Mouse (Mus musculus) adipocyte (in vitro differentiated cells): ENCODE data around the gene Heg1.

Experiments used
- DNase-seq: peaks from one replicate; pipeline ENCODE4 v3.0.0-alpha.2; 2016; ENCODE audit warnings: low spot score

Heg1 gene

DNA sequence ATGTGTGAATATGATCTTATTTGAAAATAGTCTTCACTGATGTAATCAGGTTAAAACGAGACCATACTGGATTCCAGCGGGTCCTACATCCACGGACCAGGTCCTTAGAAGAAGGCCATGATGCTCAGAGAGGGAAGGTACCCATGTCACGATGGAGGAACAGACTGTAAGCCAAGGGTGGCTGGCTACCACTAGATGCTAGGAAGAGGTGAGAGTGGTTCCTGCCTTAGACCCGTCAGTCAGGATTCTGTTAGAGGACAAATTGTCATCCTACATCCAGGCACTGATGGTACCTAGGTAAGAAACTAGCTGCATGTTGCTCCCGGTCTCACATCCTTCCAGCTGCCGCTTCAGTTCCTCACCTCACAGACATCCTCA is 6.9 kb upstream of the Heg1 start:
- DNase-seq, result peak; percentile 28

DNA sequence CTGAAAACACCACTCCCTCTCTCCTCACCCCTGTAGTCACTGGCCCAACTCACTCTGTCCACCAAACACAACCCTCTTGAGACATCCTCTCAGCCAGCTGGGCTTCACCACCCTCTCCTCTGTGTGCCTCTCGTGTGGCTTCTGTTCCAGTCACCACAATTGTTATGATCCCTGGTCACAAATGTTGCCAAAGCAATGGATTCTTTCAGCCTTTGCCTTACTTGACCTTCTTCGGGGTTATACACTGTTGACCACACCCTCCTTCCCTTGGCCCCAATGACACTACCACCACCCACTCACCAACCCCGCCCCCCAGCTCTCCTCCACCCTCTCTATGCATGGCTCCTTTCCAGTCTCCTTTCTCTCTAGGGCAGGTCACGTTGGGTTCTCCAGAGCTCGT is 6.3 kb upstream of the Heg1 start:
- peak; percentile 97 for DNase-seq

DNA sequence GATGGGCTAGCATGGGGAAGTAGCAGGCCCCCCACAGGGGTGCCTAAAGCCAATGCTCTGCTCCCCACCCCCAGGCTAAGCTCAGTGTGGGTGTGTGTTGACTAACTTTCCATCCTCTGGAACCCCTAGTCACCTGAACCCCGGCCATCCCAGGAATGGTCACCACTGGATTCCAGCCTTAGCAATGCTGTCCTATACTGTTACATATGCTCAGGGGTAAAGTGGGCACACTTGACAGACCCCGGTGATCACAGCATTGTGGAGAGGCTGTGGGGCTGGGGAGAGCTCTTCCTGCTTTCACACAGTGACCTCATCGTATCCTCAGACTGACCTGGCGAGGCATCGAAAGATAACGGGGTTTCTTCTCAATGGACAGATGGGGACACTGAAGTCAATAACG is 3.9 kb upstream of the Heg1 start:
- no peak for DNase-seq

DNA sequence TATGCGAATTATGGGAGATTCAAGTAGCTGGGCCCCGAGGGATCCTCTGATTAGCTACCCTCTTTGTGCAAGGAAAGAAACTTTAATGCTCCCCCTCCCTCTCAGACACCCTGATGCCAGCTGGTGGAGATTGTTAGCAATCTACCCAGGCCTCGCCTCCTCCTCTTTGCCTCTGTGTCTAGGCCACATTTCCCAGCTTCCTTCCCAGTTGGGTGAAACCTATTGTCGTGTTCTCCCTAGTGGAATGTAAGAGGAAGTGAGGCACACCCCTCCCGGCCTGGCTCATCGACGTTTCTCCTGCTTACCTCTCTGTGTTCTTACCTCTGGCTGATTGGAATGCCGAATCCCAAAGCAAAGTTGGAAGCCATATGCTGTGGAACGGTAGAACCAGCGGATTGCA is 3.4 kb upstream of the Heg1 start:
- DNase-seq, result peak; percentile 30

DNA sequence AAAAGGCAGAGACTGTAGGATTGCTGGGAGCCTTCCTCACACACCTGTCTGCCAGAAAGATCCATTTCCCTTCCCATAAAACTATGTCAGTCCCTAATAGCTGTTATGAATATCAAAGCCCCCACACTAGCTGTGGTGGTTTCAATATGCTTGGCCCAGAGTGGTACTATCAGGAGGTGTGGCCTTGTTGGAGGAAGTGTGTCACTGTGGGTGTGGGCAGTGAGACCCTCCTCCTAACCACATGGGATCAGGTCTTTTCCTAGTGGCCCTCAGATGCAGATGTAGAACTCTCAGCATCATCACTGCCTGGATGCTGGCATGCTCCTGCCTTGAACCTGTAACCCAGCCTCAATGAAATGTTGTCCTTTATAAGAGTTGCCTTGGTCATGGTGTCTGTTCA is 2.5 kb upstream of the Heg1 start:
- no peak for DNase-seq

DNA sequence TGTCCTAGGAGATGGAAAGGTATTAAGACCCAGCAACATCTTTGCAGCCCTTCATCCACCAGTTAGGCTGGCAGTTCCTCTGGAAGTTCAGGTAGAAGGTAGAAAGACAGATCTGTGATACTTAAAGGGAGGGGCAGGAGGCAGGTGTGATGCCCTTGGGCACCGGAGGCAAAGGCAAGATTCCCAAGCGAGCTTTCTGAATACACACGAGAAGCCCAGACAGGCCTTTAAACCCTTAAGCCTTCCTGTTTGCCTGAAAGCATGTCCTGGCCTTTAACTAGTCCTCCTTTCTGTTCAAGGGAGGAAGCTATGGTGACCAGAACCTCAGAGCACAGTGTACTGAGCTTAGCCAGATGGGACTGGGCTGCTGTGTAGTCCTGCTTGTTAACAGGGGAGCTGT is 1.5 kb upstream of the Heg1 start:
- no peak for DNase-seq

DNA sequence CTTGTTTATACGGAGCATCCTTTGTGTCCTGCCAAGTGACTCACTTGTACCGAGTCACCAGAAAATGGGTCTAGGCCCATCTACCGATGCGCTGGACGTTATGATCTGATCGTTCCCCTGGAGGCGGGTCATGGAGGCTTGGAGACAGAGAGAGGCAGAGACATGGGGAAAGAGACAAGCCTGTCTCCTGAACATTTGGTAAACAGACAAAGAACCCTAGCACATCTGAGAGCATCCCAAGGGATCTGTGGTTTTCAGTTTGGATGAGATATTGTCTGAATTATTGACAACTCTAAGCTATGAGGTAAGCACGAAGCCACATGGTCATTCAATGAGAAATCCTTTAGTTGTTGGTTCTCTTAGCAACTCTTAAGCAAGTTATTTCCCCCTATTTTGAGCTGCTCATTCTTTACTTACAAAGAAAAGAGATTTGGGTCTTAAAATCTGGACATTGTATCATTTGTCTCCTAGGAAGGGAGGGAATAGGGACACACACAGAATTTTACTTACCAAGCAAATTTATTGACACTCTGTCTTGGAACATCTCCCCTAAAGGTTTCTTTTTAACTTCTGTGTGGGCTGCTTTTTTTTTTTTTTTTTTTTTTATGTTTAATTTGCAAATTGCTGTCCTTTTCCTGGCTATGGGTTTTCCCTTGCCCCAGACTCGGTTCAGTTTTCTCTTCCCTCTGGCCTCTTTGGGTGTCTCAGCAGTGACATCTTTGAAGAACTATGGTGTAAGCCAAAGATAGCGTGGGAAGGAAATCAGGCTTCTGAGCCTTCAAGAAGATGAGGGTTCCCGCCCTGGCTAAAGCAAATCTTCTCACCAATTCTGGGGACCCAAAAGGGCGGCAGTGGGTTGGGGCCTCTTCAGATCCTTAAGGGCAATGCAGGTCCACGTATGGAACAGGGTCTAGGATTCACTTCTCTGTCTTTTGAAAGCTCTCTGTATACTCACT is 686 bp upstream of the Heg1 start:
- DNase-seq, result peak; percentile 81

DNA sequence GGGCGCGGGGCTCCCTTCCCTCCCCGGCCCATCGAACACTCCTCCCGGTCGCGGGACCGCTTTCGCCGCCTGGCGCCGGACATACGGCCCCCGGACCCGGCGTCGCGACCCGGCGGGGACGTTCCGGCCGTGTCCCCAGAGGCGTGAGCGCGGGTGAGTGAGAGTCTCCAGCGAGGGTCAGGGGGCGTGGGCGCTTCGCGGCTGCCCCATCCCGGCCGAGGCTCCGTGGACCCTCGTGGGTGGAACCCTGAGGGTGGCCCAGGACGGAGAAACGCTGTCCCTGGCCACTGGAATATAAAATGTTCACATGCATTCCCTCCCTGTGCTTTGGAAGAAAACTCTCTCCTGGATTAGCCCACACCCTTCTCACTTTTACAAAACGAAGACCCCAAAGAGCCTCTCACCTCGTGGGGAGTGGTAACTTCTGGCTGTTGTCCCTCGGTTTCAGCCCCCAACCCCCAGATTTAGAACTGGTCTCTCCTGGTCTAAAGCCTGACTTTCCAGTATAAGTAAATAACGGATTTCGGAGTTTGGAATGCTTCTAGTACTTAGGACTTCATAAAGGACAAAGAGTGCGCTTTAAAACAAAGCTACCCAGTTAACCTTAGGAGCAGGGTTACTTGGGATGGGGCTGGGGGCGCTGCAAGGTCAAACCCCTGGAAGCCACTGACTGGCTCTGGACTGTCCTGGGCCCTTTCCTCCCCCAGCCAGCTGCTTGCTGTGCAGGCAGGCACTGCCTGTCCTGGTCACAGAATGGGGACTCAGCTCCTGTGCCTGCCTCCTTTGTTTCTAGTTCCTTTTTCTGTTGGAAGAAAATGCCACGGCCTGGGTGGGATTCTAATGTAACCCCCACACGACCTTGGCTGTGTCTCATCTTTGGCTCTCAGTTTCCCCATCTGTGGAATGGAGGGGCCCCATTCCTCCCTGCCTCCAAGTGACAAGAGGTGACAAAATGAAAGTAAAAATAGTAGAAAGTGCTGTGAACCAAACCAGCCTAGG is 832 bp downstream of the Heg1 start:
- peak; percentile 49 for DNase-seq

DNA sequence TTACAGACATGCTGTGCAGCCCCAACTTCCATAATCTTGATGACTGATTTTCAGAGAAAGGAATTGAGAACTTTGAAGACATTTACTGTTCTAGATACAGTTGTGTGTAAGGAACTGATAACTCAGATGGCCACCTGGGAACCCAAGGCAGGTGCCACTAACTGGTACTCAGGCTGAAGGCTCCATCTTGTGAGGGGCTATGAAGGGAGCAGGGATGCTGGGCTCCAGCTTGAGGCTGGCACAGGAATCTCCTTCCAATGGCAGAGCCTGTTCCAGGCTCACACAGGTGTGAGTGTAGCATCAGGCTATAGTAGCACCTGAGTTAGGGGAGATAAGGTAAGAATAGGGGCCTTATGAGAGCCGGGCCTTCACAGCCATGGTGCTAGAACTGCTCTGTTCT is 1.9 kb downstream of the Heg1 start:
- DNase-seq, result no peak

DNA sequence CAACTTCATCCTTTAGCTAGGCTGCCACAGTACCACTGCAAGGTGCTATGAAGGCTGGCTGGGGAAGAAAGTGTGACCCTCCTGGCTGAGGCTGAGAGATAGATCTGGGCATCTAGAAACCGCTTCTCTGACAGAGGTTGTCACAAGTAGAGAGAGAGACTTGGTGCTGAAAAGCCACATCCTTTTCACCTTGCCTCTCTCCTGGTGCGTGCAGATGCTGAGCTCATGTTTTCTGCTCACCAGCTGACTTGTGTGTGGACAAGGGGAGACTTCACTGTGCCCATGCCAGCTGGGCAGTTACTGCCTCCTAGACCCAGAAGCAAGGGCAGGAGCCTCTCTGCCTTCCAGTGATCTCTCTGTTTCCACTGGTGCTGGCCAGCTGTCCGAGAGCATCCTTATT is 3.6 kb downstream of the Heg1 start:
- no peak for DNase-seq

DNA sequence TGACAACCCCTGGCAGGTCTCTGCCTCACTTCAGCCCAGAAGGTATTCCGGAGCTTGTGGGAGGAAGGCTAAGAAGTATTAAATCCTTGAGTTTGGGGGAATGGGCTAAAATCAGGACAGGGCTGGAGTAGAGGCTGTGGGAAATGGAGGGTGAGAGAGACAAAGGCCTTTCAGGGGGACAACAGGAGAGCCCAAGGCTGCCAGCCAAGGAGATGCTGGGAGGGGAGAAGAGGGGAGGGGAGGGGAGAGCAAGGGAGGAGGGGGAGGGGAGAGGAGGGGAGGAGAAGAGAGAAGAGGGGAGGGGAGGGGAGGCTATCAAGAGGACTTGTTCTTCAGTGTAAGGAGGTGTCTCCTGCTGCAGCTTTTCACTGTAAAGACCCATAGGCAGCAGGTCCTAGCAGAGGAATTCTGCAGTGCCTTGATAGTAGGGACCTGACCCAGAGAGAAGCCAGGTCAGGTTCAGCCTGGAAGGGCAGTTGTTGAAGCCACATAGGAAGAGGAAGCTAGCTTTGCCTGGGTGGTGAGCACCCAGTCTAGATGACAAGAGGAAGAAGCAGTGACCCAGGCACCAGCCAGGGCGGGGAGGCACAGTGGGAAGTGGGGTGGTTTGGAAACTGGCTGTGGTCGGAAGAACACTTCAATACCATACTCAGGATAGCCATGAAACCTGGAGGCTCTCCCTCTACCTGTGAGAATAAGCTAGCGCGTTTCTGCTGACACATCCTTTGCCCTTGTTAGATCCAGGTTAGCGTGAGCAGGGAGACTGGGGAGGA is 7.0 kb downstream of the Heg1 start:
- no peak for DNase-seq

DNA sequence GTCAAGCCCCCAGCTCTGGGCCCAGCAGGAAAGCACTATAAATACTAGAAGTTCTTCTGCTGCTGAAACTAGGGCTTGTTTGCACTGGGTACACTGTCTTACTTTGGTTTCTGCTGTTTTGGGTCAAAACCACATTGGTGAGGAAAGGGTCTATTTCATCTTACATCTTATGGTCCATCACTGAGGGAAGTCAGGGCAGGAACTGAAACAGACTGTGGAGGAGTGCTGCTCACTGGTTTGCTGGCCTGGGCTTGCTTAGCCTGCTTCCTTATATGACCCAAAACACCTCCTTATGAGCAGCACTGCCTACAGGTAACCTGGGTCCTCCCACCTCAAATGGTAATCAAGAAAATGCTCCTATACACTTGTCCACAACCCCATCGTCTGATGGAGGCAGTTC is 9.4 kb downstream of the Heg1 start:
- DNase-seq, result no peak

DNA sequence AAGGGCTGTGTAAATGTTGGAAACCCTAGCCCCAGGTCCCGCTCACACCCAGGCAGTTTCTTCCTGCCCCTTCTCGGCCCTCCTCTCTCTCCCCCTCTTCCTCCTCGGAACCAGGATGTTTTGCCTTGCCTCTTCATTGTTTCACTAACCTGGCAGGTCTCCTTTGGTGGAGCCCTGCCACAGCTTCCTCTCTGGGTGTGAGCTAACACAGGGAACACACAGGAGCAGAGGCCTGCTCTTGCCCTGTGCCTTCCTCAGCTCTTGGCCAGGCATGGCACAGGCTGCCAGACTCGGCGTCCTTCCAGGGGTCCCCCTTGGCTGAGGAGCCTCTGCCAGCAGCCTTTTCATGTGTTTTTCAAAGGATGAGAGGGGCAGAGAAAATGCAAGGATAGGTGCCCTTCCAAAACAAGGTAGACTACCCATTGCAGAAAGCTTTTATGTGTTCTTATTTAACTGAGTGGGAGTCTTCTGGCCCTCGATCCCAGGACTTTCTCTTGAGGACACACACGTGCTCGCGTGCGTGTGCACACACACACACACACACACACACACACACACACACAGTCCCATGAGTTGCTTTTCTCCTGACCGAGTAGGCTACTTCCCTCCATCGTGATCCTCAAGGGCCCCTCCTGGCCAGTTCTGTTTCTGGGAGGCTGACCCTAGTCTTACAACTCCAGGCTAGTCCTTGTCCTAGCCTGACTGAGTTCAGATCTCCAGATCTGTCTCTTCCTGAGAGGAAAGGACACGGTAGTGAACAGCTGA is 12.8 kb downstream of the Heg1 start:
- peak; percentile 42 for DNase-seq

DNA sequence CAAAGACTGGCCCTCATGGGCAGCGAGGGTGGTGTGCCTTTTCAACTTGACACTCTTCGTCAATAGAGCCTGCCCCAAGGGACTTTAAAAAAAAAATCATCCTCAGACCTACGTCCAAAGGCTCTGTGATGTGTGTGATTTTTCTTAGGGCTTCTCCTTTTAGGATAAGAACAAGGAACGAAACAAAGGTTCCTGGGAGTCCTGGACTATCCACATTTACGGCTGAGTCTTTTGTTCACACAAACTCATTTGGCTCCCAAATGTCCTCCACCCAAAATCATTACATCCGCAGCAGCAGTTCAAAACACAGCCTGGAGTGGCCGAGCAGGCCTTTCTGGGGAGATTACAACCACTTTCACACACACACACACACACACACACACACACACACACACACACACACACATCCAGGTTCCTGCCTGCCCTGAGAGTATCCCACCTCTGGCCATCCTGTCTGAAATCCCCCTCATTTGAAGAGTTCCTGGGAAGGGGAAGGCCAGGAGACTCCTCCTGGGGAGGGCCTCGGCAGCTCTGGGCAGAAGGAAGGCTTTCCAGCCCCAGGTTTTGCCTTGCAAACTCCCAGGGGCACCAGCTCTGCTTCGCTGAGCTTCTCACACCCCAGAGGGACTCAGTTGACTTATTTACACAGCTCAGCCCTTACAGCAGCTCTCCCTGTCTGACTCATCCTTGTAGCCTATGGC is 13.6 kb downstream of the Heg1 start:
- DNase-seq, result no peak

DNA sequence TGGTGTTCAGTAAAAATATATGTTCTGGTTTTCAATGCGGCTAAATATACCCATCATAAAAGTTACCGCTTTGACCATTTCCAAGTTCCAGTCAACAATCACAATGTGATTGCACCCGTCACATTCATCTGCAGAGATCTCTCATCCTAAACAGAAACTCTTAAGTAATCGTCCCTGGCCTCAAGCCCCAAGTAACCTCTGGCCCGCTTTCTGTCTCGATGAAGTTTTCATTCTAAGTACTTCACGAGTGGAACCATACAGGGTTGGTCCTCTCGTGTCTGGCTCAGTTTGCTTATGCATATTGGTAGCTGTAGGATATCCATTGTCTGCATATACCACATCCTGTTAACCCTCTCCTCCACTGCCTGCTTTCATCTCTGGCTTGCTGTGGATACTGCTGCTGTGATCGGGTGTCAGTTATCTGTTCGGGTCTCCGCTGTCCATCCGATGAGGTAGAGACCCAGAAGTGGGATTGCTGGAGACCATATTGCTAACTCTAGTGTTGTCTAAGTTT is 14.2 kb downstream of the Heg1 start:
- peak; percentile 82 for DNase-seq

DNA sequence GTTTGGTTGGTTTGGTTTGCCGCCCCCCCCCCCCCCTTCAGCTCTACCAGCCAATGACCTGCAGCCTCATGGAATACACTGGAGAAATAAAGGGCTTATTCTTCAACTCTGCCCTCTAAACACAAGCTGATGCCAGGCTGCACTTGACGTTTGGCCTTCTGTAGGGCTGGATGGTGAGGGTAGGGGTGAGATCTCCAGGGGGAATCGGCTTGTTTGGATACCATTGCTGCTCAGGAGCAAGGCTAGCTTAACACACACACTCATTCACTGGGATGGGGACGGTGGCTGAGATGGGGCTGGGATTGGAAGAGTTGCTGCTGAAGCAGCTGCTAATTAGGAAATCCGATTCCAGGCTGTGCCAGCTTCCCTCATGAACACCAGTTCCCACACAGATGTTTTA is 16.4 kb downstream of the Heg1 start:
- DNase-seq, result peak; percentile 73

DNA sequence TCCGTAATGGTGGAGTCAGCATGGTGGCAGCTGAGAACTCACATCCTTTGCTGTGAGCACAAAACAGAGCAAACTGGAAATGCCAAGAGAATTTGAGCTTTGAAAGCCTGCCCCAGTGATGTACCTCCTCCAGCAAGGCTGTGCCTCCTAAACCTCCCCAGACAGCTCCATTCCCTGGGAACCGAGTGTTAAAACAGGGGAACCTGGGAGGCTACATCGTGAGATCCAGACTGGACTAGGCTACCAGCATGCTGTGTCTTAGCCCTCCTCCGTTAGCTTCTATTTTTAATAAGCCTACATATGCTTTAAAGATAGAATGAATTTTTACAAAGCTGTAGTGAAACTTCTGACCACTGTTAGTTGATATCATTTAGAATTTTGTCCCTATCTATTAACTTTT is 17.7 kb downstream of the Heg1 start:
- DNase-seq, result no peak

DNA sequence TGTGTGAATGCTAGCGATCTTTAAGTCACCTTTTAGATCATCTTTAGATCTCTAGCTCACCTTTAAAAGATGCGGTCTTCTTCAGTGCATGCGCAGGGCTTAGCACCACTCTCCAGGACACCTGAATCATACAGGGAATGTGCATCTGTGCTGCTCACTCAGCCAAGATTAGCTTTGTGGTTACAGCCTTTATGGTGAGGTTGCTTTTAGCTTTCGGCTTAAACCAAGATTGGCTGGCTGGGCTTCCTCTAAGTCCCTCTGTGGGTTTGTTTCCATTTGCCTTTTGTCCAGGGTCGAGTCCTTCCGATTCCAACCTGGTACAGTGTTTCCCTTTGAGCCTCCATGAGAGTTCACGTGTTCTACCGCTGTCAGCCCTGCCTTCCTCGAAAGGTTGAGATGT is 20.1 kb downstream of the Heg1 start:
- no peak for DNase-seq

DNA sequence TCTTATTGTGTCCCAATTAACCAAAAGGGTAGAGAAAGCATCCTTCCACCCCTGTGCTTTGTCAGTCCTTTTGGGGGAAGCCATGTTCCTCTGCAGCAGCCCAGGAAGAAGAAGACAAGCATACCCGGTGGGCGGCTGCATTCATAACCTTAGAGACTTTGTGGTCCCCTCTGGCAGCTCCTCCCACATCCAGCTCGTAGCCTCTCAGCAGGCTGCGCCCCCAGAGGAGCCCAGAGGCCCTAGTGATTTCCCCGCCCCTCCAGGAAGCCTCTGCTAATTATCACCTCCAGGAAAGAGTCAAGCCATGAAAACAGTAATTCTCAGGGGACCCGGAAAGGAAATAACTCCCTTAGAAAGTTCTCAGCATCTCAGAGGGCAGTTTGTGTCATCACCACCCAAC is 21.1 kb downstream of the Heg1 start:
- no peak for DNase-seq

DNA sequence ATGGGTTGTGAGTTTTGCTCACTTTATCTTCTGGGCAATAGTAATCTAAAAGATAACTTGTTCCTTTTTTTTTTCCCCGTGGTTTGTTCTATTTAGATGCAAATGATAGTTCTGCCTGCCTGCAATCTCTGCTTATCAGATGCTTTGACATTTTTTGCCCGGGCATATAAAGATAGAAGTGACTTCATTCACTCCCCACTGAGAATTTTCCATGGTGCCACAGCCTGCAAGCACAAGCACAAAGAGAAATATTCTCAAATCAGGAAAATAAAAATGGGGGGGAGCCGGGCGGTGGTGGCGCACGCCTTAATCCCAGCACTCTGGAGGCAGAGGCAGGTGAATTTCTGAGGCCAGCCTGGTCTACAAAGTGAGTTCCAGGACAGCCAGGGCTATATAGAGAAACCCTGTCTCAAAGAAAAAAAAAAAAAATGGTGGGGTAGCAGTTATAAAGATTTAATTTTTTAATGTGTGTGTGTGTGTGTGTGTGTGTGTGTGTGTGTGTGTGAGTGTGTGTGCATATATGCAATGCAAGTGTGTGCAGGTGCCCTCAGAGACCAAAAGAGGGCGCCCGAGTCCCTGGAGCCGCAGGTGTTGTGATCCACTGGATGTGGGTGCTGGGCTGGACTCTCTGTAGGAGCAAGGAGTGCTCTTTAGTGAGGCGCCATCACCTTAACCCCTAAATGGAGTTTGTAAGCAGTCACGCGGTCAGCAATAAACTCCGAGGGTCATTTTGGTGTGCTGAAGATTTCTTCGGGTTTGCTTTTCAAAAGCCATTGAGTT is 22.1 kb downstream of the Heg1 start:
- DNase-seq, result no peak
